Mouse (Mus musculus): ENCODE results near the gene Cib2. TPM values are rescaled to one million over a fixed set of nuclear protein-coding genes. Genes with fewer than 3 reads are reported as not detected.

Cib2 gene
- polyA plus RNA-seq, 1 experiment from 2014 or later, result 36.4 TPM

GRCm38 (mm10) chr9:54583712-54584111 is 23.7 kb upstream of the Cib2 start:
- peaks cover 3% of the 10 kb centered on the region; the same call in 1 of the 2 replicates for H3K9me3 ChIP-seq
- H3K36me3 ChIP-seq, result no peaks in the 10 kb centered on the region
- H3K27me3 ChIP-seq, result no peaks in the 10 kb centered on the region
- no peak overlapping the region for H3K4me3 ChIP-seq
- no peak overlapping the region for H3K9ac ChIP-seq
- H3K4me1 ChIP-seq, result peaks cover 13% of the 10 kb centered on the region
- no peak overlapping the region for H3K27ac ChIP-seq
- WGBS, result 65% methylated on average over 1 of the region's 1 CpGs
- H3K4me2 ChIP-seq, result no peak overlapping the region
- no peak for ATAC-seq (ENCODE audit: insufficient number of reproducible peaks, insufficient read depth, low FRiP score, low TSS enrichment, low read depth)

- Histone ChIP-seq H3K27ac (no peak overlapping the region), H3K9me3 (no peaks in the 10 kb centered on the region), H3K27me3 (no peaks in the 10 kb centered on the region), H3K4me1 (no peaks in the 10 kb centered on the region), H3K4me2 (no peak overlapping the region), H3K36me3 (no peaks in the 10 kb centered on the region), H3K9ac (no peak overlapping the region), H3K4me3 (no peak overlapping the region)
- 72% methylated on average over 9 of the region's 9 CpGs for whole genome bisulfite sequencing
- no peak for ATAC-seq (ENCODE audit: insufficient number of reproducible peaks, insufficient read depth, low FRiP score, low TSS enrichment, low read depth)
These were observed 11.3 kb upstream of the Cib2 start for GRCm38 (mm10) chr9:54571130-54571839.

- no peak for ATAC-seq (ENCODE audit: insufficient number of reproducible peaks, insufficient read depth, low FRiP score, low TSS enrichment, low read depth)
- no peaks in the 10 kb centered on the region for H3K9me3 ChIP-seq
- WGBS, result 41% methylated on average over 2 of the region's 2 CpGs
- H3K4me2 ChIP-seq, result no peak overlapping the region
- H3K27ac ChIP-seq, result no peak overlapping the region
- no peak overlapping the region for H3K4me3 ChIP-seq
- H3K36me3 ChIP-seq, result no peaks in the 10 kb centered on the region
- H3K27me3 ChIP-seq, result no peaks in the 10 kb centered on the region
- no peaks in the 10 kb centered on the region for H3K4me1 ChIP-seq
- no peak overlapping the region for H3K9ac ChIP-seq
These were observed 8.7 kb upstream of the Cib2 start for GRCm38 (mm10) chr9:54568732-54569131.

- 39% methylated on average over 4 of the region's 4 CpGs for WGBS
- H3K27me3 ChIP-seq, result no peaks in the 10 kb centered on the region
- no peaks in the 10 kb centered on the region for H3K9me3 ChIP-seq
- no peak overlapping the region for H3K4me3 ChIP-seq
- H3K27ac ChIP-seq, result peak overlapping the region; percentile 48; the same call in 1 of the 2 replicates
- no peak for ATAC-seq (ENCODE audit: insufficient number of reproducible peaks, insufficient read depth, low FRiP score, low TSS enrichment, low read depth)
- no peak overlapping the region for H3K9ac ChIP-seq
- H3K4me1 ChIP-seq, result no peaks in the 10 kb centered on the region
- no peaks in the 10 kb centered on the region for H3K36me3 ChIP-seq
- H3K4me2 ChIP-seq, result no peak overlapping the region
These were observed 6.9 kb upstream of the Cib2 start for GRCm38 (mm10) chr9:54566958-54567357.

- Histone ChIP-seq H3K9me3 (no peaks in the 10 kb centered on the region), H3K9ac (no peak overlapping the region), H3K36me3 (no peaks in the 10 kb centered on the region), H3K4me1 (peaks cover 12% of the 10 kb centered on the region), H3K4me3 (no peak overlapping the region), H3K27ac (no peak overlapping the region), H3K27me3 (no peaks in the 10 kb centered on the region), H3K4me2 (no peak overlapping the region)
- WGBS, result 79% methylated on average over 8 of the region's 8 CpGs
- ATAC-seq (ENCODE audit: insufficient number of reproducible peaks, insufficient read depth, low FRiP score, low TSS enrichment, low read depth), result no peak
These were observed 998 bp upstream of the Cib2 start for GRCm38 (mm10) chr9:54560831-54561601.

- peak overlapping the region; percentile 72 for H3K4me2 ChIP-seq
- no peak for ATAC-seq (ENCODE audit: insufficient number of reproducible peaks, insufficient read depth, low FRiP score, low TSS enrichment, low read depth)
- no peaks in the 10 kb centered on the region for H3K9me3 ChIP-seq
- peaks cover 12% of the 10 kb centered on the region for H3K4me1 ChIP-seq
- no peaks in the 10 kb centered on the region for H3K36me3 ChIP-seq
- no peaks in the 10 kb centered on the region for H3K27me3 ChIP-seq
- no peak overlapping the region for H3K27ac ChIP-seq
- H3K4me3 ChIP-seq, result no peak overlapping the region; the same call in 1 of the 2 replicates
- 65% methylated on average over 8 of the region's 8 CpGs for WGBS
- no peak overlapping the region for H3K9ac ChIP-seq
These were observed 1.3 kb downstream of the Cib2 start for GRCm38 (mm10) chr9:54558731-54559130.

GRCm38 (mm10) chr9:54555044-54555443 is 5.0 kb downstream of the Cib2 start:
- H3K27ac ChIP-seq, result no peak overlapping the region
- H3K4me2 ChIP-seq, result no peak overlapping the region
- no peak overlapping the region for H3K9ac ChIP-seq
- WGBS, result 66% methylated on average over 2 of the region's 2 CpGs
- ATAC-seq (ENCODE audit: insufficient number of reproducible peaks, insufficient read depth, low FRiP score, low TSS enrichment, low read depth), result no peak
- no peak overlapping the region for H3K4me3 ChIP-seq
- H3K36me3 ChIP-seq, result no peaks in the 10 kb centered on the region
- peaks cover 12% of the 10 kb centered on the region for H3K4me1 ChIP-seq
- H3K27me3 ChIP-seq, result no peaks in the 10 kb centered on the region
- no peaks in the 10 kb centered on the region for H3K9me3 ChIP-seq

GRCm38 (mm10) chr9:54552409-54552808 is 7.6 kb downstream of the Cib2 start:
- Histone ChIP-seq H3K9ac (no peak overlapping the region; the same call in 1 of the 2 replicates), H3K9me3 (no peaks in the 10 kb centered on the region), H3K27ac (no peak overlapping the region), H3K4me2 (no peak overlapping the region), H3K4me1 (no peaks in the 10 kb centered on the region), H3K4me3 (no peak overlapping the region), H3K36me3 (peaks cover 4% of the 10 kb centered on the region), H3K27me3 (no peaks in the 10 kb centered on the region)
- no peak for ATAC-seq (ENCODE audit: insufficient number of reproducible peaks, insufficient read depth, low FRiP score, low TSS enrichment, low read depth)
- WGBS, result 18% methylated on average over 5 of the region's 5 CpGs

- H3K4me1 ChIP-seq, result no peaks in the 10 kb centered on the region
- no peaks in the 10 kb centered on the region for H3K9me3 ChIP-seq
- no peak overlapping the region for H3K9ac ChIP-seq
- WGBS, result 91% methylated on average over 6 of the region's 6 CpGs
- no peak overlapping the region for H3K4me2 ChIP-seq
- ATAC-seq (ENCODE audit: insufficient number of reproducible peaks, insufficient read depth, low FRiP score, low TSS enrichment, low read depth), result no peak
- H3K4me3 ChIP-seq, result no peak overlapping the region
- H3K27me3 ChIP-seq, result no peaks in the 10 kb centered on the region
- no peak overlapping the region for H3K27ac ChIP-seq
- peaks cover 15% of the 10 kb centered on the region for H3K36me3 ChIP-seq
These were observed 10.6 kb downstream of the Cib2 start for GRCm38 (mm10) chr9:54549433-54549832.

- no peaks in the 10 kb centered on the region for H3K9me3 ChIP-seq
- no peak overlapping the region for H3K4me3 ChIP-seq
- no peak for ATAC-seq (ENCODE audit: insufficient number of reproducible peaks, insufficient read depth, low FRiP score, low TSS enrichment, low read depth)
- H3K36me3 ChIP-seq, result peaks cover 15% of the 10 kb centered on the region
- no peak overlapping the region for H3K27ac ChIP-seq
- 23% methylated on average over 5 of the region's 5 CpGs for WGBS
- H3K4me1 ChIP-seq, result no peaks in the 10 kb centered on the region
- H3K9ac ChIP-seq, result no peak overlapping the region
- H3K27me3 ChIP-seq, result no peaks in the 10 kb centered on the region
- no peak overlapping the region for H3K4me2 ChIP-seq
These were observed 12.5 kb downstream of the Cib2 start for GRCm38 (mm10) chr9:54547536-54547935.

- Histone ChIP-seq H3K9ac (no peak overlapping the region), H3K4me1 (no peaks in the 10 kb centered on the region), H3K9me3 (no peaks in the 10 kb centered on the region), H3K36me3 (peaks cover 15% of the 10 kb centered on the region), H3K4me3 (no peak overlapping the region), H3K4me2 (no peak overlapping the region), H3K27me3 (no peaks in the 10 kb centered on the region), H3K27ac (no peak overlapping the region)
- no peak for ATAC-seq (ENCODE audit: insufficient number of reproducible peaks, insufficient read depth, low FRiP score, low TSS enrichment, low read depth)
- WGBS, result 79% methylated on average over 4 of the region's 4 CpGs
These were observed 15.1 kb downstream of the Cib2 start for GRCm38 (mm10) chr9:54544954-54545315.
